Mouse (Mus musculus) lung, postnatal 0 days (tissue): ENCODE measurements around the gene Klhl23. TPM values are rescaled to one million over a fixed set of nuclear protein-coding genes. Genes with fewer than 3 reads are reported as not detected.

Experiments used
- ATAC-seq: fragments of 200-750 bp; cut with Nextera tagmentation; 2 replicates; pipeline ENCODE4 v1.8.0; 2017; ENCODE audit warnings: moderate library complexity
- DNase-seq: peaks from one replicate; pipeline ENCODE4 v3.0.0-alpha.2; 2016; ENCODE audit warnings: low spot score
- H3K27ac ChIP-seq: fragments of 300-500 bp; sonication (generic); 2 replicates; pipeline ENCODE4 v1.5.1; 2014; ENCODE audit warnings: antibody characterized with exemption, mild to moderate bottlenecking, low read length, mixed read lengths
- H3K27me3 ChIP-seq: fragments of 300-500 bp; sonication (generic); replicated peaks from 2 replicates; pipeline ENCODE4 v1.6.1; 2014; ENCODE audit warnings: low read length, mixed read lengths; ENCODE audit not compliant: insufficient read depth
- H3K36me3 ChIP-seq: fragments of 300-500 bp; sonication (generic); 2 replicates; pipeline ENCODE4 v1.6.1; 2014; ENCODE audit warnings: low read length, mixed read lengths; ENCODE audit not compliant: insufficient read depth
- H3K4me1 ChIP-seq: fragments of 300-500 bp; sonication (generic); 2 replicates; pipeline ENCODE4 v1.6.1; 2014; ENCODE audit warnings: antibody characterized with exemption, low read depth, low read length, mixed read lengths; ENCODE audit not compliant: insufficient read depth
- H3K4me2 ChIP-seq: fragments of 300-500 bp; sonication (generic); replicated peaks from 2 replicates; pipeline ENCODE4 v1.6.1; 2014; ENCODE audit warnings: low read depth, mild to moderate bottlenecking, low read length, moderate library complexity, mixed read lengths
- H3K4me3 ChIP-seq: fragments of 300-500 bp; sonication (generic); 2 replicates; pipeline ENCODE4 v1.5.1; 2014; ENCODE audit warnings: low read depth, low read length
- H3K9ac ChIP-seq: fragments of 300-500 bp; sonication (generic); replicated peaks from 2 replicates; pipeline ENCODE4 v1.6.1; 2014; ENCODE audit warnings: low read depth, mild to moderate bottlenecking
- H3K9me3 ChIP-seq: fragments of 300-500 bp; sonication (generic); 2 replicates; pipeline ENCODE4 v1.6.1; 2016; ENCODE audit warnings: low read length, mixed read lengths
- CTCF ChIP-seq: IDR thresholded peaks from 2 replicates; pipeline ENCODE4 v1.5.1; 2016; ENCODE audit warnings: antibody characterized with exemption, mild to moderate bottlenecking
- EP300 ChIP-seq: IDR thresholded peaks from 2 replicates; pipeline ENCODE4 v1.6.1; 2016; ENCODE audit warnings: antibody characterized with exemption, mild to moderate bottlenecking, control low read depth
- WGBS: fragments of 180-500 bp; shearing (Covaris S2); extraction: QIAGEN DNeasy Blood & Tissue Kit; methylation state at CpG from one replicate; pipeline ENCODE4 v1.1.7; 2014; 5-methylcytosine and 5-hydroxymethylcytosine counted together
- polyA plus RNA-seq: library from polyadenylated mRNA; unstranded; fragments of >200 nt; fragmentation: Nextera tagmentation; extraction: Ambion mirVana; gene quantifications from 2 replicates; pipeline ENCODE4 v1.2.1, GENCODE M21; 2015

Klhl23 gene
- polyA plus RNA-seq, 1 experiment from 2014 or later, result 30.3 TPM

GRCm38 (mm10) chr2:69840261-69840660, 18.5 kb downstream of the Klhl23 start:
- Histone ChIP-seq H3K4me2 (no peak overlapping the region), H3K9me3 (no peaks in the 10 kb centered on the region), H3K9ac (no peak overlapping the region), H3K27ac (no peak overlapping the region), H3K4me1 (no peaks in the 10 kb centered on the region), H3K4me3 (no peak overlapping the region), H3K36me3 (no peaks in the 10 kb centered on the region), H3K27me3 (no peaks in the 10 kb centered on the region)
- WGBS, result 34% methylated on average over 6 of the region's 6 CpGs
- TF ChIP-seq EP300, result no peak
- TF ChIP-seq CTCF, result no peak
- ATAC-seq (no peak), DNase-seq (no peak)

- Histone ChIP-seq H3K27me3 (no peaks in the 10 kb centered on the region), H3K9ac (no peak overlapping the region), H3K36me3 (no peaks in the 10 kb centered on the region), H3K4me2 (no peak overlapping the region), H3K4me1 (no peaks in the 10 kb centered on the region), H3K9me3 (no peaks in the 10 kb centered on the region), H3K27ac (peak overlapping the region; percentile 60), H3K4me3 (no peak overlapping the region)
- TF ChIP-seq CTCF (no peak), EP300 (0 out of 2 replicates have a peak, but pooled peaks have one; percentile 17)
- peak; percentile 69 for ATAC-seq
- WGBS, result 44% methylated on average over 6 of the region's 6 CpGs
- peak; percentile 54 for DNase-seq
Measured at GRCm38 (mm10) chr2:69849215-69849614, 27.5 kb downstream of the Klhl23 start.

GRCm38 (mm10) chr2:69851427-69852058, 29.8 kb downstream of the Klhl23 start:
- H3K9ac ChIP-seq, result no peak overlapping the region
- 63% methylated on average over 2 of the region's 2 CpGs for WGBS
- H3K27ac ChIP-seq, result no peak overlapping the region
- no peak overlapping the region for H3K4me2 ChIP-seq
- no peak overlapping the region for H3K4me3 ChIP-seq
- TF ChIP-seq EP300 (no peak), CTCF (peak; percentile 47)
- no peaks in the 10 kb centered on the region for H3K4me1 ChIP-seq
- H3K36me3 ChIP-seq, result no peaks in the 10 kb centered on the region
- DNase-seq (peak; percentile 21), ATAC-seq (0 out of 2 replicates have a peak, but pooled peaks have one; percentile 21)
- H3K9me3 ChIP-seq, result no peaks in the 10 kb centered on the region
- H3K27me3 ChIP-seq, result no peaks in the 10 kb centered on the region

GRCm38 (mm10) chr2:69856392-69856791, 34.6 kb downstream of the Klhl23 start:
- H3K9me3 ChIP-seq, result no peaks in the 10 kb centered on the region
- WGBS, result 17% methylated on average over 8 of the region's 8 CpGs
- no peak overlapping the region for H3K27ac ChIP-seq
- no peak overlapping the region for H3K9ac ChIP-seq
- H3K27me3 ChIP-seq, result no peaks in the 10 kb centered on the region
- TF ChIP-seq CTCF (peak; percentile 69), EP300 (no peak)
- no peaks in the 10 kb centered on the region for H3K4me1 ChIP-seq
- DNase-seq, result peak; percentile 82
- H3K36me3 ChIP-seq, result no peaks in the 10 kb centered on the region
- peak; percentile 68 for ATAC-seq
- no peak overlapping the region for H3K4me2 ChIP-seq
- no peak overlapping the region for H3K4me3 ChIP-seq

- no peak overlapping the region for H3K4me2 ChIP-seq
- H3K4me3 ChIP-seq, result no peak overlapping the region
- WGBS, result 88% methylated on average over 1 of the region's 1 CpGs
- H3K9me3 ChIP-seq, result no peaks in the 10 kb centered on the region
- H3K4me1 ChIP-seq, result no peaks in the 10 kb centered on the region
- H3K27me3 ChIP-seq, result no peaks in the 10 kb centered on the region
- DNase-seq, result peak; percentile 30
- TF ChIP-seq EP300, result no peak
- peak; percentile 53 for TF ChIP-seq CTCF
- no peak overlapping the region for H3K27ac ChIP-seq
- no peaks in the 10 kb centered on the region for H3K36me3 ChIP-seq
- H3K9ac ChIP-seq, result no peak overlapping the region
- ATAC-seq, result no peak
Measured at GRCm38 (mm10) chr2:69857882-69858281, 36.1 kb downstream of the Klhl23 start.

GRCm38 (mm10) chr2:69860972-69861452, 39.3 kb downstream of the Klhl23 start:
- H3K36me3 ChIP-seq, result no peaks in the 10 kb centered on the region
- no peaks in the 10 kb centered on the region for H3K27me3 ChIP-seq
- H3K27ac ChIP-seq, result peak overlapping the region; percentile 89
- ATAC-seq (peak; percentile 46), DNase-seq (no peak)
- WGBS, result 8% methylated on average over 13 of the region's 13 CpGs
- TF ChIP-seq EP300 (no peak), CTCF (no peak)
- H3K4me1 ChIP-seq, result no peaks in the 10 kb centered on the region
- peak overlapping the region; percentile 16; the same call in 1 of the 2 replicates for H3K9ac ChIP-seq
- no peaks in the 10 kb centered on the region for H3K9me3 ChIP-seq
- peak overlapping the region; percentile 100 for H3K4me3 ChIP-seq
- H3K4me2 ChIP-seq, result peak overlapping the region; percentile 62
